Mouse (Mus musculus): ENCODE data around the gene Amdhd1. TPM values are rescaled to one million over a fixed set of nuclear protein-coding genes. Genes with fewer than 3 reads are reported as not detected.

Amdhd1 gene
- polyA plus RNA-seq, 1 experiment = not detected

Other genes starting within 250 kb of the Amdhd1 start
- gene Elk3, start 228.9 kb downstream of the Amdhd1 start, polyA plus RNA-seq (2012; ENCODE audit: insufficient read depth, insufficient read length, missing spikeins) = 8.0 and 14.4 TPM in 2 replicates
- gene Lta4h, start 86.6 kb downstream of the Amdhd1 start, polyA plus RNA-seq (2012; ENCODE audit: insufficient read depth, insufficient read length, missing spikeins) = 22.9 and 37.5 TPM in 2 replicates
- not detected in 2 replicates for gene Hal, start 51.3 kb downstream of the Amdhd1 start, polyA plus RNA-seq (2012; ENCODE audit: insufficient read depth, insufficient read length, missing spikeins)
- not detected in 2 replicates for gene Ccdc38, start 599 bp upstream of the Amdhd1 start, polyA plus RNA-seq (2012; ENCODE audit: insufficient read depth, insufficient read length, missing spikeins)
- gene Snrpf, start 49.7 kb upstream of the Amdhd1 start, polyA plus RNA-seq (2012; ENCODE audit: insufficient read depth, insufficient read length, missing spikeins) = 14.5 and 26.0 TPM in 2 replicates
- 4.5 and 6.3 TPM in 2 replicates for gene Ntn4, start 100.6 kb upstream of the Amdhd1 start, polyA plus RNA-seq (2012; ENCODE audit: insufficient read depth, insufficient read length, missing spikeins)